ENCODE assay signal across 11 mouse cellular contexts in genomic region chr12:12842247-12842957, GRCm38 (mm10).
DNase-seq lines count a peak whose midpoint lies in the region; ATAC-seq and TF ChIP-seq lines count a peak whose summit lies in the region.
"Had no signal": no experiment of that assay in that cellular context is flagged by ENCODE, and none has a peak within 500 bp of the region (broad histone marks: within the 10 kb centered on the region; RNA-seq: fewer than 3 reads in every experiment).

No protein-coding gene starts in this region.

- TF ChIP-seq EP300 in stomach, postnatal 0 days (optimal IDR thresholded peaks at IDR 0.05) = no peak

- WGBS in forebrain, embryonic 11.5 days = 33% methylated on average over 17 of the region's 17 CpGs
- WGBS in forebrain, embryonic 14.5 days = 37% methylated on average over 17 of the region's 17 CpGs
- WGBS in limb, embryonic 10.5 days = 28% methylated on average over 17 of the region's 17 CpGs
- 21% methylated on average over 17 of the region's 17 CpGs for WGBS in neural tube, embryonic 15.5 days
- 54% methylated on average over 17 of the region's 17 CpGs for WGBS in stomach, postnatal 0 days

- H3K36me3 ChIP-seq in forebrain, embryonic 11.5 days (ENCODE audit: control insufficient read depth, insufficient read depth, low read length) = no peaks in the 10 kb centered on the region
- no peaks in the 10 kb centered on the region for H3K36me3 ChIP-seq in forebrain, embryonic 14.5 days (ENCODE audit: control insufficient read depth, insufficient read depth, low read length)
- H3K36me3 ChIP-seq in limb, embryonic 10.5 days = no peaks in the 10 kb centered on the region
- no peaks in the 10 kb centered on the region for H3K36me3 ChIP-seq in neural tube, embryonic 15.5 days
- H3K36me3 ChIP-seq in stomach, postnatal 0 days (ENCODE audit: control insufficient read depth, insufficient read depth, low read length) = no peaks in the 10 kb centered on the region
- H3K36me3 ChIP-seq: heart, embryonic 10.5 days had no signal

- no peaks in the 10 kb centered on the region for H3K9me3 ChIP-seq in forebrain, embryonic 11.5 days (ENCODE audit: control insufficient read depth, low read length)
- H3K9me3 ChIP-seq in forebrain, embryonic 14.5 days (replicated peaks; ENCODE audit: control insufficient read depth, low read length) = no peaks in the 10 kb centered on the region
- no peaks in the 10 kb centered on the region for H3K9me3 ChIP-seq in limb, embryonic 10.5 days (replicated peaks)
- H3K9me3 ChIP-seq in neural tube, embryonic 15.5 days (replicated peaks) = no peaks in the 10 kb centered on the region
- H3K9me3 ChIP-seq in stomach, postnatal 0 days (ENCODE audit: control insufficient read depth, low read length) = no peaks in the 10 kb centered on the region
- H3K9me3 ChIP-seq: heart, embryonic 10.5 days had no signal

- no peak for DNase-seq in forebrain, embryonic 11.5 days (ENCODE audit: low spot score)
- no peak for DNase-seq in forebrain, embryonic 14.5 days (ENCODE audit: low spot score)
- DNase-seq in kidney, postnatal 4 days = peak; percentile 14 to 25
- DNase-seq in kidney, adult 8-10 months = no peak
- DNase-seq in limb, embryonic 10.5 days (ENCODE audit: low spot score) = peak; percentile 53
- DNase-seq in stomach, postnatal 0 days (ENCODE audit: low spot score) = no peak
- no peak for DNase-seq in thymus, adult 18-20 months
- DNase-seq: cerebellum, postnatal 36 days; liver, postnatal 0 days had no signal

- 0 out of 2 replicates have a peak, but pooled peaks have one; percentile 18 for ATAC-seq in forebrain, embryonic 11.5 days (replicated peaks; ENCODE audit: low FRiP score)
- no peak for ATAC-seq in forebrain, embryonic 14.5 days
- ATAC-seq in neural tube, embryonic 15.5 days (ENCODE audit: low FRiP score) = 0 out of 2 replicates have a peak, but pooled peaks have one; percentile 36
- ATAC-seq in stomach, postnatal 0 days (ENCODE audit: low FRiP score, low TSS enrichment) = no peak
- ATAC-seq: liver, postnatal 0 days had no signal

- no peaks in the 10 kb centered on the region for H3K27me3 ChIP-seq in forebrain, embryonic 11.5 days (ENCODE audit: control insufficient read depth, insufficient read depth, low read length)
- H3K27me3 ChIP-seq in forebrain, embryonic 14.5 days (replicated peaks; ENCODE audit: control insufficient read depth, insufficient read depth, low read length) = no peaks in the 10 kb centered on the region
- H3K27me3 ChIP-seq in limb, embryonic 10.5 days (ENCODE audit: low read depth, poor library complexity, severe bottlenecking) = no peaks in the 10 kb centered on the region
- H3K27me3 ChIP-seq in neural tube, embryonic 15.5 days (replicated peaks) = no peaks in the 10 kb centered on the region
- H3K27me3 ChIP-seq in stomach, postnatal 0 days (ENCODE audit: control insufficient read depth, insufficient read depth, low read length) = no peaks in the 10 kb centered on the region

- H3K27ac ChIP-seq in forebrain, embryonic 11.5 days (ENCODE audit: low read depth, low read length) = no peak overlapping the region
- no peak overlapping the region for H3K27ac ChIP-seq in forebrain, embryonic 14.5 days (ENCODE audit: low read depth, low read length)
- peak overlapping the region; percentile 84 for H3K27ac ChIP-seq in limb, embryonic 10.5 days
- H3K27ac ChIP-seq in neural tube, embryonic 15.5 days (replicated peaks) = no peak overlapping the region
- no peak overlapping the region for H3K27ac ChIP-seq in stomach, postnatal 0 days (replicated peaks)

- H3K9ac ChIP-seq in forebrain, embryonic 11.5 days (ENCODE audit: low read length) = no peak overlapping the region
- H3K9ac ChIP-seq in forebrain, embryonic 14.5 days (ENCODE audit: low read length) = no peak overlapping the region
- H3K9ac ChIP-seq in neural tube, embryonic 15.5 days (replicated peaks) = no peak overlapping the region
- H3K9ac ChIP-seq in stomach, postnatal 0 days (ENCODE audit: low read length) = no peak overlapping the region
- H3K9ac ChIP-seq: liver, postnatal 0 days had no signal

- H3K4me1 ChIP-seq in forebrain, embryonic 11.5 days (replicated peaks; ENCODE audit: control insufficient read depth, insufficient read depth, low read length) = peaks cover 3% of the 10 kb centered on the region; the same call in 1 of the 2 replicates
- H3K4me1 ChIP-seq in forebrain, embryonic 14.5 days (ENCODE audit: control insufficient read depth, insufficient read depth, low read length) = peaks cover 7% of the 10 kb centered on the region
- peaks cover 39% of the 10 kb centered on the region for H3K4me1 ChIP-seq in limb, embryonic 10.5 days
- H3K4me1 ChIP-seq in neural tube, embryonic 15.5 days = peaks cover 22% of the 10 kb centered on the region
- no peaks in the 10 kb centered on the region for H3K4me1 ChIP-seq in stomach, postnatal 0 days (replicated peaks; ENCODE audit: control insufficient read depth, insufficient read depth)

- H3K4me3 ChIP-seq in forebrain, embryonic 11.5 days (ENCODE audit: low read depth, low read length) = no peak overlapping the region
- no peak overlapping the region for H3K4me3 ChIP-seq in forebrain, embryonic 14.5 days (ENCODE audit: low read depth, low read length)
- H3K4me3 ChIP-seq in limb, embryonic 10.5 days = peak overlapping the region; percentile 28; the same call in 1 of the 2 replicates
- no peak overlapping the region for H3K4me3 ChIP-seq in neural tube, embryonic 15.5 days (replicated peaks)
- no peak overlapping the region for H3K4me3 ChIP-seq in stomach, postnatal 0 days (ENCODE audit: low read depth, low read length)
- H3K4me3 ChIP-seq: heart, embryonic 10.5 days had no signal

- no peak for TF ChIP-seq CTCF in stomach, postnatal 0 days (IDR thresholded peaks at IDR 0.05; ENCODE audit: low read depth)

- H3K4me2 ChIP-seq in forebrain, embryonic 11.5 days (ENCODE audit: low read depth, low read length, severe bottlenecking) = 0 out of 2 replicates have a peak overlapping the region, but pooled peaks have one; percentile 2
- no peak overlapping the region for H3K4me2 ChIP-seq in forebrain, embryonic 14.5 days (ENCODE audit: low read length)
- no peak overlapping the region for H3K4me2 ChIP-seq in neural tube, embryonic 15.5 days
- no peak overlapping the region for H3K4me2 ChIP-seq in stomach, postnatal 0 days (replicated peaks; ENCODE audit: low read depth)

Comparison
In these comparisons a context has a peak if more than half of its experiments do, and no peak if none do; other contexts are left out.
1. ATAC-seq: peak in forebrain, embryonic 11.5 days (single experiment) and neural tube, embryonic 15.5 days (single experiment); none in forebrain, embryonic 14.5 days (single experiment) and stomach, postnatal 0 days (single experiment).
2. DNase-seq: peak in kidney, postnatal 4 days (2 of 2) and limb, embryonic 10.5 days (single experiment); none in forebrain, embryonic 11.5 days (single experiment), forebrain, embryonic 14.5 days (single experiment), kidney, adult 8-10 months (0 of 2), stomach, postnatal 0 days (single experiment) and thymus, adult 18-20 months (0 of 2).